Mouse (Mus musculus): ENCODE measurements around the gene Phgdh.

GRCm38 (mm10) chr3:98387756-98388155 lies 48.0 kb upstream of the Phgdh start:
- TF ChIP-seq POLR2A (IDR thresholded peaks at IDR 0.05; ENCODE audit: low read depth, low read length) (no peak), CTCF (IDR thresholded peaks at IDR 0.05; ENCODE audit: extremely low read depth, insufficient read length, insufficient replicate concordance, low read depth, low read length) (no peak)

Measured in small intestine, adult 2 months (tissue).